Mouse (Mus musculus): ENCODE data around the gene Rbm7.
"Not testable (repeated sequence)": the region's sequence is repeated elsewhere in the genome, so short reads cannot be mapped to it uniquely, and the experiment has no call there.

The Rbm7 gene

DNA sequence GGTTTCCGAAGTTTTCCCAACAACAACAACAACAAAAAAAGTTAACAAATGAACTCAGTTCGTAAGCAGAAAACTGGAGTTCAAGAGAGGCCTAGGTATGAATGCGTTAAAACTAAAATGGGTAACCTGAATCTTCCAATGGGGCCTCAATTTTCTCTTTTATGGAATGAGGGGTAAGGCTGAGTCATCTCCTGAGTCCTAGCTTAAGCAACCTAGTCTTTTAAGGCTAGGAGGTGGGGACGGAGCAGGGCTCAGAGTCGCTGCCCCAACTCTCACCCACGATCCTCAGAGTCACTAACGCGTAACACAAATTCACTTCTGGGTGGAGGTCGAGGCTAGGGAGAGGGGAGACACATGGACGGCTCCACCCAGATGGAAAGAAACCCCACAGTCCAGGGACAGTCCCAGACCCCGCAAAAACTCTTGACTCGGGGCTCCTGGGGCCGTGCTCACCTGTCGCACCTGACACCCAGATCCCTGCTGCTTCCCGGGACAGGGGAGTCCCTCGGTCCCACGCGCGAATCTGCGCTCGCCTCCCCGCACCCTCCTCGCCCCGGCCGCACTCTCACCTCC, 15.2 kb downstream of the Rbm7 start:
- peak; percentile 10 for DNase-seq

DNA sequence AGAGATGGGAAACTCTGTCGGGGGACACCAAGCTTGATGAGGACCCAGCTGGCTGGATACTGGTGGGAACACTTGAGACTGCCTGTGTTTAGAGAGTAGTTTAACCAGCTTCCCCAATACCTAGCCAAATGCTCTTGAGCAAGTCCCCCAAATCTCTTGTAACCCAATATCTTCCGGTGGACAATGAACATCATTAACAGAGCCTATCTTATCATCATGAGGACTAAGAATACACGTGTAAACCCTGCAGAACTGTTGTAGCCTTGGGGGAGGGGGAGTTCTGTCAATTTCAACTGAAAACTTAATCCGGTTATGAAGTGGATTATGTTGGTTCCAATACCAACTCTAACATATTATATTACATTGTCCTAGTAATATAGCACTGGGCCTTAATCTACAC, 16.3 kb downstream of the Rbm7 start:
- no peak for DNase-seq

- no peak for DNase-seq
Measured at GRCm38 (mm10) chr9:48476236-48477165, 18.6 kb downstream of the Rbm7 start.

DNA sequence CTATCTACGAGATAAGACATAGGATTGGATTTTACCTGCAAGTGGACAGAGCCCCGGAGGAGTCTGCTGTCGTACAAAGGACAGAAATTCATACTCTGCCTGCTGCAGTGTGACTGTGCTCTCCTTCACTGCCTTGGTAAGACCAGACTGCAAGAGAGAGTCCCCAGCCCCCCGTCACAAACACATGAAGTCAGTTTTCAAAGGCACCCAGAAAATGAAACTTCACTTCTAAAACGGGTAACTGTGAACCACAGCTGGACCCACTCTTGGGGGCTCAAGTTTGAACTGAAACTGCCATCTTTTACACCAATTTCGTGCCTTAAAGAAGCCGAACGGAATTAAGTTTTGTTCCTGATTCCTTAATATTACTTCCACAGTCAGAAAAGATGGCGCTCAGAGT, 20.7 kb downstream of the Rbm7 start:
- DNase-seq = no peak

DNA sequence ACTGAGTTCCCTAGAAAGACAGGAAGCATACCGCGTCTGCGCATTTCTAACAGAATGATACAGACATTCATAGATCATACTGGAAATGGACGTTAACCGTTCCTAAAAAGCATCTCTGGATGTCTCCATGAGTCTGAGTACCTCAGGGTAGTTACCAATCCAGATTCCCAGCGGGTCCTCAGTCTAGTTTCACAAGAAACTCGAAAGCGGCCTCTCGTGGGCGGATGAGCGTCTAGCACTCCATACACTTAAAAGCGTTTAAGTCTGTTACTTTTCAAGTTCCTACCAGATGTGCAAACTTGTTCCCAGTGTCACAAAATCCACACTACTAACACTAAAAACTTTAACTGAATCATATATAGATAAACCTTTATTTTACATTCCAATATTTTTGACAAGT, 22.0 kb downstream of the Rbm7 start:
- DNase-seq = no peak

GRCm38 (mm10) chr9:48472441-48473025, 22.6 kb downstream of the Rbm7 start:
- no peak for DNase-seq

DNA sequence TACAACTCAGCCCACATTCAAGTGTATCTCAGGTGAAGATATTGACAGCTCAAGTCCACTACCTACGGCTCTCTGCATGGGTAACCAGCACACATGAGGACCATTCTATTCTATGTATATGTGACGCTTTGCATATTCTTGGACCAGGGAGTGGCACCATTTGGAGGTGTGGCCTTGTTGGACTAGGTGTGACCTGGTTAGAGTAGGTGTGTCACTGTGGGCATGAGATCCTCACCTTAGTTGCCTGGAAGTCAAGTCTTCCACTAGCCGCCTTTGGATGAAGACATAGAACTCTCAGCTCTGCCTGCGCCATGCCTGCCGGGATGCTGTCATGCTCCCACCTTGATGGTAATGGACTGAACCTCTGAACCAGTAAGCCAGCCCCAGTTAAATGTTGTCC, 27.6 kb downstream of the Rbm7 start:
- not testable (repeated sequence) for DNase-seq

GRCm38 (mm10) chr9:48466804-48467203, 28.3 kb downstream of the Rbm7 start:
- peak; percentile 78 for DNase-seq

DNA sequence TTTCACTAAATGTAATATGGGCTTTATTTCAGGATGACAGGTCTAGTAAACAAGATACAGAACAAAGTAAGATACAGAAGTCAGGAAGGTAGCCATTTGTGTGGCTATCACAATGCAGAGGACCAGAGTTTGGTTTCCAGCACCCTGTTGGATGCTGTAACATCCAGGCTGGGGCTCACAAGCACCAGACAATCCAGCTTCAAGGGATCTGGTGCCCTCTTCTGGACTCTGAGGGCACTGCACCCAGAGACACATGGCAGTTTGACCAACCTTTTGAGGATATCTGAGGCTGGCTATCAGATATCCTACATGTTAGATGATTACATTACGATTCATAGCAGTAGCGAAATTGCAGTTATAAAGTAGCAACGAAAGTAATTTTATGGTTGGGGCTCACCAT, 29.4 kb downstream of the Rbm7 start:
- DNase-seq = no peak

- no peak for DNase-seq
Measured at GRCm38 (mm10) chr9:48461545-48461944, 33.6 kb downstream of the Rbm7 start.

DNA sequence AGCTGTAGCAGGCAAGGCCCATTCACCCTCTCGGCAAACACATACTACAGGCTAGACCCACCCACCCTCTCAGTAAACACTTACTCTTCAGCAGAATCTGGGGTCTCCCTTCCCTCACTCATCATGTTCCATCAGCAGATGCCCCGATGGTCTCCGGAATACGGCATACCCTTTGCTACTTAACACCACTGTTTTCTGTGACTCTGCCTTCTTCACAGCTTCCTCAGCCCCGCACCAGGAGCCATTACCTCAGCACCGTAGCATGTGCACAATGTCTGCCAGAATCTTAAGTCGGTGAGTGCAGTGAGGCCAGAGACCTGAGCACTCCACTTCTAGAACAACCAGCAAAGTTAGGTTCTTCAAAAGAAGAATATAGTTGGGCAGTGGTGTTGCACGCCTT, 34.4 kb downstream of the Rbm7 start:
- DNase-seq = no peak

DNA sequence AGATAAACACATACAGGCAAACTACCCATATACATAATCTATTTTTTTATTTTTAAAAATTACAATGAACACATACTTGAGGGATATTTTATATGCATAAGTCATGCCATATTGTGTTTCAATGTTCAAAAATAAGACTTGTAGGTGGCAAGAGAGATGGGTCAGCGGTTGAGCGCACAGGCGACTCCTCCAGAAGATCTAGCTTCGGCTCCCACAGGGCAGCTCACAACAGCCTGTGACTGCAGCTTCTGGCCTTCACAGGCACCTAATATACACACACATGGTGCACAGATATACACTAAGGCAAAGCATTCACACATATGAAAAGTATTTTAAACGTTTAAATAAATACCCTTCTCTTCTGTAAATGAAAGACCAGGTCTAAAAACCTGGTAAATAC, 35.7 kb downstream of the Rbm7 start:
- no peak for DNase-seq

DNA sequence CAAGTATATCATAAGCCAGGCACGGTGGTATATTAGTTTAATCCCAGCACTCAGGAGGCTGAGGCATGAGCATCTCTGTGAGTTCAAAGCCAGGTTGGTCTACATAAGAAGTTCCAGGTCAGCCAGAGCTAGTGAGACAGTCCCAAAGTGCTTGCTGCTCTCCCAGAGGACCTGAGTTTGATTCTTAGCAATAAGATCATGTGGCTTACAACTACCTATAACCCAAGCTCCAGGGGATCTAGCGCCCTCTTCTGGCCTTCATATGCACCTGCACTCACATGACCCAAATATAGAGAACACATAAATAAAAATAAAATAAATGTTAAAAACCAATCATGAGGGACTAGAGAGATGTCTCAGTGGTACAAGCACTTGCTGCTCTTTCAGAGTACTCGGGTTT, 36.2 kb downstream of the Rbm7 start:
- no peak for DNase-seq

DNA sequence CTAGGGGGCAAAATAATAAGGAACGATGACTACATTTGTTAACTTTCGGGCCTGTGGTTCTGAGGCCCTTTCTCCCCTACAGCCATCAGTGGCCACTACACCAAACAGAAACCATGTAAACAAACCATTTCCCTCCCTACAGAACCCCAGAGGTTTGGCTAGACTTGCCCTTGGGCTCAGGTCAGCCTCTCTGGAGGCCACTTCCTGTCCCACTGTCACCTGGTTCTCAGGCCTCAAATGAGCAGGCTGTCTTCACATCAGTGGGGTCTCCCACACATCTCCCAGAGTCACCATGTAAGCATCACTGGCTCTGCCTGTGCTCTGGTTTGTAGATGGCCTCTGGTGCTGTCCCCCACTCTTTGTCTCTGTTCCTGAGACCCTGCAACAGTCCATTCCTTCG, 39.1 kb downstream of the Rbm7 start:
- no peak for DNase-seq

- DNase-seq = no peak
Measured at GRCm38 (mm10) chr9:48450066-48450465, 45.0 kb downstream of the Rbm7 start.

GRCm38 (mm10) chr9:48447783-48448209, 47.3 kb downstream of the Rbm7 start:
- no peak for DNase-seq

- no peak for DNase-seq
Measured at GRCm38 (mm10) chr9:48444821-48445220, 50.3 kb downstream of the Rbm7 start.

DNA sequence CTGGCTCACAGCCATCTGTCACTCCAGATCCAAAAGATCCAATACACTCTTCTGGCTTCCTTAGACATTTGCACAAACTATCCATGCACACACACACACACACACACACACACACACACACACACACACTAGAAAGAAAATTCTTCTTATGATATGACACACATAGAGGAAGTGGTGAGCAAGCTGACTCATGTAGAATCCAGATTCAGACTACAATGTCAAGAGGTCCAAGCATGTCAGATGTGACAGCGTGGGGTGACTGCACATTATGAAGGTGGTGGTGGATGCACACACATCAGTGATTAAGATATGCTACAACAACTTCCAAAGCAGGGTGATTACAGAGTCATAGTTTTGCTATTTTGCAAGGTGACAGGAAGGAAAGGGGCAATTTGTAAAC, 51.2 kb downstream of the Rbm7 start:
- no peak for DNase-seq

Measured in kidney, adult 18-20 months (tissue).